Mouse (Mus musculus) CH12.LX (cell line): ENCODE measurements at regions not wholly inside any gene's neighbourhood (a gene's known extent, or its start where the extent isn't known, plus 50 kb on each side); places are given as distances from the start of the nearest gene placed in this dataset.

Source experiments
- DNase-seq: peaks from one replicate; pipeline ENCODE4 v3.0.0-alpha.2; 2013; ENCODE audit errors: extremely low read depth
- H3K27ac ChIP-seq: 2 replicates; pipeline ENCODE4 v1.5.1; 2012; ENCODE audit warnings: low read depth, mild to moderate bottlenecking, control low read depth, moderate library complexity; ENCODE audit not compliant: insufficient read depth
- H3K27me3 ChIP-seq: replicated peaks from 2 replicates; pipeline ENCODE3; 2012; ENCODE audit warnings: inconsistent platforms
- H3K36me3 ChIP-seq, 2 experiments: replicated peaks in 1 of 2; 2 replicates each; pipeline versions ENCODE3 to v1.6.1; 2012; ENCODE audit warnings: inconsistent platforms in 1 of 2, low read length in 1 of 2, mild to moderate bottlenecking in 1 of 2, mixed read lengths in 1 of 2, moderate library complexity in 1 of 2; ENCODE audit not compliant: control insufficient read depth in 1 of 2, insufficient read depth in 1 of 2
- H3K4me1 ChIP-seq, 2 experiments: 2 replicates each; pipeline ENCODE4 v1.6.1; 2012; ENCODE audit warnings: inconsistent platforms in 1 of 2, moderate library complexity in 1 of 2; ENCODE audit not compliant: insufficient read depth in 2 of 2, control insufficient read depth in 1 of 2
- H3K4me2 ChIP-seq: 2 replicates; pipeline ENCODE4 v1.6.1; 2012; ENCODE audit warnings: low read depth, mild to moderate bottlenecking, control low read depth; ENCODE audit not compliant: poor library complexity, insufficient read depth, severe bottlenecking
- H3K4me3 ChIP-seq, 3 experiments: fragments of 150-350 bp in 1 of 3; sonication (generic) in 1 of 3; replicated peaks in 1 of 3; 2 replicates each; pipeline versions ENCODE3 to v1.5.1; 2011 to 2012; ENCODE audit warnings: low read depth in 2 of 3, low read length in 2 of 3, mild to moderate bottlenecking in 2 of 3, moderate library complexity in 2 of 3, control low read depth in 1 of 3, improper control_type of control experiment in 1 of 3, inconsistent platforms in 1 of 3, mixed read lengths in 1 of 3; ENCODE audit not compliant: poor library complexity in 1 of 3
- H3K79me2 ChIP-seq: replicated peaks from 2 replicates; pipeline ENCODE4 v1.6.1; 2012; ENCODE audit warnings: mild to moderate bottlenecking, moderate library complexity; ENCODE audit not compliant: control insufficient read depth, poor library complexity, insufficient read depth, severe bottlenecking; ENCODE audit errors: extremely low read depth
- H3K9ac ChIP-seq: 2 replicates; pipeline ENCODE4 v1.6.1; 2012; ENCODE audit warnings: low read depth, mild to moderate bottlenecking, control low read depth, moderate library complexity; ENCODE audit not compliant: insufficient read depth
- H3K9me3 ChIP-seq: replicated peaks from 2 replicates; pipeline ENCODE3; 2012; ENCODE audit warnings: low read length, inconsistent platforms, mixed read lengths
- BHLHE40 ChIP-seq: IDR thresholded peaks from 2 replicates; pipeline ENCODE4 v1.6.1; 2011; ENCODE audit warnings: mild to moderate bottlenecking, low read depth, low read length, improper control_type of control experiment
- CHD1 ChIP-seq: IDR thresholded peaks from 2 replicates; pipeline ENCODE4 v1.6.1; 2012; ENCODE audit warnings: low read depth, low read length, improper control_type of control experiment, inconsistent platforms
- CHD2 ChIP-seq: IDR thresholded peaks from 2 replicates; pipeline ENCODE4 v1.6.1; 2011; ENCODE audit warnings: low read length, improper control_type of control experiment
- CTCF ChIP-seq, 2 experiments: IDR thresholded peaks in 1 of 2; conservative IDR thresholded peaks in 1 of 2; 2 replicates each; pipeline ENCODE4 v1.5.1; 2011 to 2012; ENCODE audit warnings: low read depth in 2 of 2, low read length in 2 of 2, improper control_type of control experiment in 1 of 2, inconsistent platforms in 1 of 2, mild to moderate bottlenecking in 1 of 2, moderate library complexity in 1 of 2
- ELF1 ChIP-seq: IDR thresholded peaks from 2 replicates; pipeline ENCODE4 v1.6.1; 2014; ENCODE audit warnings: low read depth, mild to moderate bottlenecking, inconsistent platforms, low read length, improper control_type of control experiment
- EP300 ChIP-seq: IDR thresholded peaks from 2 replicates; pipeline ENCODE4 v1.6.1; 2011; ENCODE audit warnings: low read length, improper control_type of control experiment
- GABPA ChIP-seq: IDR thresholded peaks from 2 replicates; pipeline ENCODE4 v1.6.1; 2012; ENCODE audit warnings: low read depth, low read length, improper control_type of control experiment, inconsistent platforms; ENCODE audit not compliant: insufficient replicate concordance
- HCFC1 ChIP-seq: IDR thresholded peaks from 2 replicates; pipeline ENCODE4 v1.6.1; 2012; ENCODE audit warnings: low read depth, mild to moderate bottlenecking, inconsistent platforms, low read length, improper control_type of control experiment
- IRF4 ChIP-seq: IDR thresholded peaks from 2 replicates; pipeline ENCODE4 v1.6.1; 2014; ENCODE audit warnings: low read depth, mild to moderate bottlenecking, inconsistent platforms, low read length, improper control_type of control experiment
- JUN ChIP-seq: IDR thresholded peaks from 2 replicates; pipeline ENCODE4 v1.6.1; 2011; ENCODE audit warnings: low read depth, mild to moderate bottlenecking, low read length, improper control_type of control experiment, moderate library complexity; ENCODE audit not compliant: insufficient read depth
- JUND ChIP-seq: conservative IDR thresholded peaks from 2 replicates; pipeline ENCODE4 v1.6.1; 2011; ENCODE audit warnings: low read depth, low read length, improper control_type of control experiment
- MAFK ChIP-seq: IDR thresholded peaks from 2 replicates; pipeline ENCODE4 v1.6.1; 2011; ENCODE audit warnings: low read length, improper control_type of control experiment; ENCODE audit not compliant: insufficient replicate concordance
- MAX ChIP-seq: IDR thresholded peaks from 2 replicates; pipeline ENCODE4 v1.6.1; 2011; ENCODE audit warnings: low read length, improper control_type of control experiment
- MEF2A ChIP-seq: IDR thresholded peaks from 2 replicates; pipeline ENCODE4 v1.6.1; 2014; ENCODE audit warnings: low read depth, mild to moderate bottlenecking, inconsistent platforms, low read length, improper control_type of control experiment, borderline replicate concordance
- MXI1 ChIP-seq: IDR thresholded peaks from 2 replicates; pipeline ENCODE4 v1.6.1; 2011; ENCODE audit warnings: mild to moderate bottlenecking, low read depth, low read length, improper control_type of control experiment
- NELFE ChIP-seq: IDR thresholded peaks from 2 replicates; pipeline ENCODE4 v1.6.1; 2011; ENCODE audit warnings: low read depth, low read length, improper control_type of control experiment
- PAX5 ChIP-seq: IDR thresholded peaks from 2 replicates; pipeline ENCODE4 v1.6.1; 2012; ENCODE audit warnings: low read length, inconsistent platforms, mixed read lengths
- POLR2AphosphoS2 ChIP-seq: IDR thresholded peaks from 2 replicates; pipeline ENCODE4 v1.6.1; 2011; ENCODE audit warnings: low read depth, low read length, improper control_type of control experiment
- RAD21 ChIP-seq: IDR thresholded peaks from 2 replicates; pipeline ENCODE4 v1.6.1; 2011; ENCODE audit warnings: low read depth, mild to moderate bottlenecking, low read length, improper control_type of control experiment, moderate library complexity
- RCOR1 ChIP-seq: conservative IDR thresholded peaks from 2 replicates; pipeline ENCODE4 v1.6.1; 2012; ENCODE audit warnings: low read depth, mild to moderate bottlenecking, inconsistent platforms, low read length, improper control_type of control experiment
- SMC3 ChIP-seq: IDR thresholded peaks from 2 replicates; pipeline ENCODE4 v1.6.1; 2011; ENCODE audit warnings: low read depth, low read length, improper control_type of control experiment
- TBP ChIP-seq: conservative IDR thresholded peaks from 2 replicates; pipeline ENCODE4 v1.6.1; 2011; ENCODE audit warnings: low read depth, low read length, improper control_type of control experiment
- TCF12 ChIP-seq: IDR thresholded peaks from 2 replicates; pipeline ENCODE4 v1.6.1; 2014; ENCODE audit warnings: low read depth, mild to moderate bottlenecking, inconsistent platforms, low read length, improper control_type of control experiment
- USF1 ChIP-seq: IDR thresholded peaks from 2 replicates; pipeline ENCODE4 v1.6.1; 2014; ENCODE audit warnings: low read depth, mild to moderate bottlenecking, inconsistent platforms, low read length, improper control_type of control experiment
- USF2 ChIP-seq: conservative IDR thresholded peaks from 2 replicates; pipeline ENCODE4 v1.6.1; 2011; ENCODE audit warnings: low read depth, low read length, improper control_type of control experiment
- ZC3H11A ChIP-seq: IDR thresholded peaks from 2 replicates; pipeline ENCODE4 v1.6.1; 2012; ENCODE audit warnings: low read depth, mild to moderate bottlenecking, inconsistent platforms, low read length, improper control_type of control experiment
- ZMIZ1 ChIP-seq: IDR thresholded peaks from 2 replicates; pipeline ENCODE4 v1.6.1; 2012; ENCODE audit warnings: low read depth, mild to moderate bottlenecking, inconsistent platforms, low read length, improper control_type of control experiment
- ZNF384 ChIP-seq: IDR thresholded peaks from 2 replicates; pipeline ENCODE4 v1.6.1; 2012; ENCODE audit warnings: low read depth, low read length, improper control_type of control experiment, inconsistent platforms
- dilution Hi-C: fragments of 300-500 bp; cut with MboI; formaldehyde crosslinking; loops from 2 replicates; pipeline ENCODE4 v1.14.3; 2020; ENCODE audit warnings: low sequenced_read_pairs; ENCODE audit not compliant: extremely low pct_unique_long_range_greater_than_20kb, extremely low pct_ligation_motif_present
- in situ Hi-C: fragments of 300-500 bp; cut with MboI; formaldehyde crosslinking; loops from 3 replicates; pipeline ENCODE4 v1.14.3; 2019; ENCODE audit warnings: low sequenced_read_pairs, low pct_ligation_motif_present, low pct_unique_long_range_greater_than_20kb, mixed read lengths

- DNase-seq, result no peak
- dilution Hi-C loops, result no loop called here
- Histone ChIP-seq H3K27me3 (no peaks in the 10 kb centered on the region), H3K9ac (no peak overlapping the region), H3K36me3 (no peaks in the 10 kb centered on the region), H3K27ac (no peak overlapping the region), H3K79me2 (no peaks in the 10 kb centered on the region), H3K4me3 (no peak overlapping the region), H3K4me2 (no peak overlapping the region), H3K4me1 (no peaks in the 10 kb centered on the region), H3K9me3 (no peaks in the 10 kb centered on the region)
- in situ Hi-C loops, result no loop called here
- TF ChIP-seq TBP (no peak), ZMIZ1 (no peak), HCFC1 (no peak), ZNF384 (no peak), MAFK (no peak), USF1 (no peak), RCOR1 (no peak), BHLHE40 (no peak), MXI1 (no peak), NELFE (no peak), JUND (no peak), CHD2 (no peak), GABPA (no peak), MEF2A (no peak), CTCF (conservative IDR thresholded peaks at IDR 0.05 in 1 of 2, IDR thresholded peaks at IDR 0.05 in 1 of 2; ENCODE audit: low read depth in 2 of 2, low read length in 2 of 2) (no peak), TCF12 (no peak), PAX5 (no peak), ZC3H11A (no peak), JUN (no peak)
Observed at GRCm38 (mm10) chr6:59556668-59557310, 130.7 kb upstream of the Gprin3 start.

- Histone ChIP-seq H3K9ac (no peak overlapping the region), H3K79me2 (no peaks in the 10 kb centered on the region), H3K4me3 (no peak overlapping the region), H3K9me3 (no peaks in the 10 kb centered on the region), H3K27ac (no peak overlapping the region), H3K4me1 (no peaks in the 10 kb centered on the region), H3K27me3 (no peaks in the 10 kb centered on the region), H3K36me3 (no peaks in the 10 kb centered on the region), H3K4me2 (no peak overlapping the region)
- TF ChIP-seq RAD21, result peak; percentile 57
- no peak for TF ChIP-seq ZMIZ1
- no peak for TF ChIP-seq MAX
- peak; percentile 11; the same call in 1 of the 2 replicates for TF ChIP-seq SMC3
- no peak for TF ChIP-seq RCOR1
- no peak for TF ChIP-seq JUND
- TF ChIP-seq USF1, result no peak
- TF ChIP-seq ELF1, result no peak
- no peak for TF ChIP-seq CHD1
- no peak for TF ChIP-seq BHLHE40
- no peak for TF ChIP-seq NELFE
- TF ChIP-seq EP300, result no peak
- peak in 1 of 2 experiments; percentile 36; a peak in 2 of 4 replicates for TF ChIP-seq CTCF (conservative IDR thresholded peaks at IDR 0.05 in 1 of 2, IDR thresholded peaks at IDR 0.05 in 1 of 2; ENCODE audit: low read depth in 2 of 2, low read length in 2 of 2)
- no peak for TF ChIP-seq USF2
- TF ChIP-seq POLR2AphosphoS2, result no peak
- TF ChIP-seq IRF4, result no peak
- dilution Hi-C loops (no loop called here), in situ Hi-C loops (no loop called here)
- DNase-seq, result no peak
Observed at GRCm38 (mm10) chr6:59537025-59537424, 110.9 kb upstream of the Gprin3 start.
